Mouse (Mus musculus): Measurements from ENCODE around the gene Phrf1.

GRCm38 (mm10) chr7:141227796-141228195 lies 788 bp upstream of the Phrf1 start:
- TF ChIP-seq CTCF (IDR thresholded peaks at IDR 0.05; ENCODE audit: low read depth), result no peak
- TF ChIP-seq EP300 (IDR thresholded peaks at IDR 0.05; ENCODE audit: low read depth), result no peak

All from heart, postnatal 0 days (tissue).